ENCODE assay signal across 22 mouse cellular contexts in genomic region chr17:74457972-74458677, GRCm38 (mm10). TPM values are rescaled to one million over a fixed set of nuclear protein-coding genes. Genes with fewer than 3 reads are reported as not detected.
A peak's percentile ranks its signal among the peaks of the same experiment; 100 is the strongest.
DNase-seq lines count a peak whose midpoint lies in the region; ATAC-seq and TF ChIP-seq lines count a peak whose summit lies in the region.
"Had no signal": no experiment of that assay in that cellular context is flagged by ENCODE, and none has a peak within 500 bp of the region (broad histone marks: within the 10 kb centered on the region; RNA-seq: fewer than 3 reads in every experiment).

No protein-coding gene starts in this region.

- no peak; the same call in 1 of the 2 replicates for ATAC-seq in megakaryocyte, adult 5-6 weeks (ENCODE audit: poor library complexity, severe bottlenecking)
- no peak for ATAC-seq in frontal cortex, adult (ENCODE audit: low TSS enrichment)
- ATAC-seq: activated CD4-positive, CD25-positive, alpha-beta regulatory T cell, adult 4 months; forebrain, embryonic 13.5 days; inflammation-experienced regulatory T-cells, adult 6 months; midbrain, embryonic 13.5 days had no signal

- 73% methylated on average over 8 of the region's 10 CpGs for WGBS in macrophage (ENCODE audit: missing documents)

- TF ChIP-seq POLR2A in bone marrow macrophage, adult 2 months (IDR thresholded peaks at IDR 0.05; ENCODE audit: borderline replicate concordance, low read depth, low read length), result no peak

- H3K4me3 ChIP-seq in megakaryocyte, embryonic 14.5 days (replicated peaks), result peak overlapping the region; percentile 59
- H3K4me3 ChIP-seq in bone marrow macrophage, adult 2 months (ENCODE audit: insufficient read depth, low read length), result peak overlapping the region; percentile 60
- H3K4me3 ChIP-seq in macrophage (ENCODE audit: inconsistent target), result peak overlapping the region; percentile 35
- H3K4me3 ChIP-seq: forebrain, embryonic 13.5 days; heart, embryonic 10.5 days; hindbrain, embryonic 12.5 days; limb, embryonic 10.5 days; lung, embryonic 15.5 days; midbrain, embryonic 13.5 days; neural tube, embryonic 13.5 days had no signal

- peaks cover 5% of the 10 kb centered on the region; the same call in 1 of the 2 replicates for H3K4me1 ChIP-seq in megakaryocyte, embryonic 14.5 days
- H3K4me1 ChIP-seq in bone marrow macrophage, adult 2 months (ENCODE audit: control insufficient read depth, insufficient read depth, low read length), result peaks cover 39% of the 10 kb centered on the region
- H3K4me1 ChIP-seq: forebrain, embryonic 13.5 days; heart, embryonic 10.5 days; hindbrain, embryonic 12.5 days; limb, embryonic 10.5 days; lung, embryonic 15.5 days; neural tube, embryonic 13.5 days had no signal

- no peaks in the 10 kb centered on the region for H3K9me3 ChIP-seq in megakaryocyte, embryonic 14.5 days
- H3K9me3 ChIP-seq: forebrain, embryonic 13.5 days; heart, embryonic 10.5 days; hindbrain, embryonic 12.5 days; limb, embryonic 10.5 days; lung, embryonic 15.5 days; midbrain, embryonic 13.5 days; neural tube, embryonic 13.5 days had no signal

- no peaks in the 10 kb centered on the region for H3K36me3 ChIP-seq in megakaryocyte, embryonic 14.5 days (replicated peaks; ENCODE audit: low read length)
- no peaks in the 10 kb centered on the region for H3K36me3 ChIP-seq in macrophage (ENCODE audit: inconsistent target)
- H3K36me3 ChIP-seq: heart, embryonic 10.5 days; hindbrain, embryonic 12.5 days; limb, embryonic 10.5 days; lung, embryonic 15.5 days; midbrain, embryonic 13.5 days; neural tube, embryonic 13.5 days had no signal

- H3K79me2 ChIP-seq in macrophage (ENCODE audit: inconsistent target), result peaks cover 46% of the 10 kb centered on the region

- H3K27ac ChIP-seq in bone marrow macrophage, adult 2 months (ENCODE audit: insufficient read depth, low read depth, low read length), result peak overlapping the region; percentile 85
- H3K27ac ChIP-seq in macrophage, result peak overlapping the region; percentile 62
- H3K27ac ChIP-seq: forebrain, embryonic 13.5 days; heart, embryonic 10.5 days; hindbrain, embryonic 12.5 days; limb, embryonic 10.5 days; lung, embryonic 15.5 days; midbrain, embryonic 13.5 days; neural tube, embryonic 13.5 days had no signal

- no peak for TF ChIP-seq CTCF in bone marrow macrophage, adult 2 months (IDR thresholded peaks at IDR 0.05; ENCODE audit: low read depth, low read length)

- no peaks in the 10 kb centered on the region for H3K27me3 ChIP-seq in megakaryocyte, embryonic 14.5 days (replicated peaks)
- H3K27me3 ChIP-seq: forebrain, embryonic 13.5 days; hindbrain, embryonic 12.5 days; lung, embryonic 15.5 days; midbrain, embryonic 13.5 days; neural tube, embryonic 13.5 days had no signal

- no peak for DNase-seq in cerebellum, postnatal 4 days (ENCODE audit: low spot score in 2 of 2)
- DNase-seq in left cerebral cortex, adult 11 months (ENCODE audit: low spot score), result no peak
- DNase-seq: adrenal gland, postnatal 10 days; cerebellum, adult 2 months; gastrocnemius, postnatal 25 days; kidney, postnatal 14 days; right cerebral cortex, adult 18-20 months; thymus, adult 2 months had no signal

RNA-seq across cellular contexts. Expression of gene Nlrc4, which starts 0.8 kb away (rescaled TPM):
- 0.43 TPM in 1 of 2 replicates, not detected in the other for polyA plus RNA-seq in megakaryocyte, embryonic 14.5 days (2012; ENCODE audit: insufficient read depth, low replicate concordance)
- total RNA-seq in megakaryocyte, adult 5-6 weeks (2015), result 7.3 and 9.3 TPM in 2 replicates
- 12.1 and 12.5 TPM in 2 replicates for total RNA-seq in megakaryocyte, adult 5-6 weeks (2017)
- polyA plus RNA-seq in bone marrow macrophage, adult 2 months (2012; ENCODE audit: insufficient read depth, insufficient read length, missing spikeins), result 14.5 and 15.9 TPM in 2 replicates
- total RNA-seq in macrophage (2018; cell fraction: chromatin; rRNA removed), result 10 to 100 TPM in 25 of 26 experiments, 1 to 10 TPM in 1; 7.0 to 64.3 (median 34.6) TPM
- total RNA-seq in macrophage (2018; cell fraction: cytosol; rRNA removed), result 1 to 10 TPM; 4.9 to 9.3 (median 6.7) TPM
- 10 to 100 TPM in 24 of 26 experiments, 1 to 10 TPM in 2; 9.2 to 49.4 (median 21.9) TPM for total RNA-seq in macrophage (2018; cell fraction: nucleus; rRNA removed)
- 5.8 to 7.9 TPM (median 5.9 TPM) in 3 replicates for polyA plus RNA-seq in macrophage (2018)

RNA-seq across cellular contexts. Expression of gene Yipf4, which starts 31.2 kb away (rescaled TPM):
- polyA plus RNA-seq in megakaryocyte, embryonic 14.5 days (2012; ENCODE audit: insufficient read depth, low replicate concordance), result 12.0 and 34.7 TPM in 2 replicates
- 61.3 and 82.9 TPM in 2 replicates for total RNA-seq in megakaryocyte, adult 5-6 weeks (2015)
- total RNA-seq in megakaryocyte, adult 5-6 weeks (2017), result 60.1 and 62.7 TPM in 2 replicates
- 89.8 and 99.4 TPM in 2 replicates for polyA plus RNA-seq in bone marrow macrophage, adult 2 months (2012; ENCODE audit: insufficient read depth, insufficient read length, missing spikeins)
- total RNA-seq in macrophage (2018; cell fraction: chromatin; rRNA removed), result 10 to 100 TPM in 11 of 26 experiments, 1 to 10 TPM in 15; 4.7 to 21.9 (median 9.5) TPM
- total RNA-seq in macrophage (2018; cell fraction: cytosol; rRNA removed), result 10 to 100 TPM; 34.2 to 57.1 (median 44.9) TPM
- total RNA-seq in macrophage (2018; cell fraction: nucleus; rRNA removed), result 10 to 100 TPM; 11.8 to 47.0 (median 25.9) TPM
- polyA plus RNA-seq in macrophage (2018), result 33.6 to 50.1 TPM (median 43.6 TPM) in 3 replicates
